Mouse (Mus musculus) right cerebral cortex, postnatal 10 days (tissue): ENCODE measurements around the gene Tnfrsf11a.
"Not testable (repeated sequence)": the region's sequence is repeated elsewhere in the genome, so short reads cannot be mapped to it uniquely, and the experiment has no call there.

Source experiments
- DNase-seq, 2 experiments: peaks; one replicate each; pipeline ENCODE4 v3.0.0; 2021; ENCODE audit warnings: low spot score in 2 of 2

The Tnfrsf11a gene

DNA sequence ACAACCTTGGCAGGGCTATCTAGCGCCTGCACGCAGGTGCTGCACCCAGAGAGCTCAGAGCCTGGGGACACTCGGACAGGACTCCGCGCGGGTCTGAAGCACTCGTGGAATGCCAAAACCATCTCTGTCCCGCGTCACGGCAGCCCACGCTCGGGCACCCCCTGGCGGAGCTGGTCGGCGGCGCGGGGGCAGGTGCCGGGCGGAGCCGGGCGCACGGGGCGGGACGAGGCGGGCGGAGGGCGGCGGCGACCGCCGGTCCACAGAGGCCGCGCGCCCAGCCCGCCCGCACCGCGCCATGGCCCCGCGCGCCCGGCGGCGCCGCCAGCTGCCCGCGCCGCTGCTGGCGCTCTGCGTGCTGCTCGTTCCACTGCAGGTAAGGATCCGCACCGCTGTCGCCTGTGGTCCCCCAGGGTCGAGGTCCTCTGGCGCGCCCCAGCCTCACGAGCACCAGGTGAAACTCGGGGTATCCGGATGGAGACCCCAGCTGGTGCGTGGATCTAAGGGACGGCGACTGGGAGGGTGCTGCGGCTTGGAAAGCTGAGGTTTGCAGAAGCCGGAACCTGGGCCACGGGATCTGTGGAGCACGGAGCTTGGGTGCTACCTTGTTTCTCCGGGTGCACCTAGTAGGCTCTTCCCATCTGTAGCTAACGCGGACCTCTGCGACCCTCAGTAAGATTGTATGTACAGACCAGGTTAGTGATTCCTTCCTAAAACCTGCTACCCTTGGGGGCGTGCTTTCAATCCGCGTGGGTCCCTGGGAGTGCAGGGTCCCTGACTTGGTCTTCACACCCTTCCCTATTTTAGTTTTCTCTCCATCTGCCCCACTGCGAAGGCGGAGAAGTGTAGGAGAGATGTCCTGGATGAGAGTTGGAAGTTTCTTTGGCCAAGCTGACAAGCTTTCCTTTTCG is at the start of gene Tnfrsf11a:
Gene Tnfrsf11a (plus strand): TSS at position 262 of the 908 bp plus-strand sequence.
- DNase-seq, result peak; percentile 57 to 74

DNA sequence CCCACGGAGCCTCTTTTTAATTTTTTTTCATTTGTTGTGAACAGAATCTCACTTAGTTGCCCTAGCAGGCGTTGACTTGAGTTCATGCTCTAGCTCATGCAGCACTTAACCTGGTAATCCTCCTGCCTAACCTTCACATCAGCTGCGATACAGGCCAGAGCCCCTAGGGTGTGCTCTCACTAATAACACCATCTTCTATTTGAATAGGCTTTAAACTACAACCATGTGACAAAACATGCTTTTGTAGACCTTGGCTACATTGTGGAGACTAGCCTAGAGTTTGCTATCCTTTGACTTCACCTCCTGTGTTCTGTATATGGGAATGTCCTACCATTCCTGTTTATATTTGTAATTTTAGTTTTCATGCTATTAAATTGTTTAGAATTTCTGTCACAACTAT is 45.2 kb upstream of the Tnfrsf11a start:
- DNase-seq, result no peak

DNA sequence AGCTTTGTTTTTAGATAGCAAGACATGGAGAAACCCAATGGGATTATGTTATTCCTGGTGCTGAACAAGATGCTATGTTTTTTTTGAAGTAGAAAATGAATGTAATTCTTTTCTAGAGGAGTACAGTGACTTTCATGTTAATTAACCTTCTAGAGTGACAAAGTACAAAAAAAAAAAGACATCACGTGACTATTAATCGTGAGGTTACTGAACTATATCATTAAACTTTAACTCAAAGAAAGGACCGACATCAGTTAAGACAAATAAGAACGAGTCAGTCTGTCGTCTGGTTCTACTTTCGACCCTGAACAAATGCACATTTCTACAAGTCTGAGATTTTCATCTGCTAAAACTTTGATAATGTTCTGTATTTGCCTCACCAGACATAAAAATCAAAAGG is 42.2 kb upstream of the Tnfrsf11a start:
- no peak for DNase-seq

DNA sequence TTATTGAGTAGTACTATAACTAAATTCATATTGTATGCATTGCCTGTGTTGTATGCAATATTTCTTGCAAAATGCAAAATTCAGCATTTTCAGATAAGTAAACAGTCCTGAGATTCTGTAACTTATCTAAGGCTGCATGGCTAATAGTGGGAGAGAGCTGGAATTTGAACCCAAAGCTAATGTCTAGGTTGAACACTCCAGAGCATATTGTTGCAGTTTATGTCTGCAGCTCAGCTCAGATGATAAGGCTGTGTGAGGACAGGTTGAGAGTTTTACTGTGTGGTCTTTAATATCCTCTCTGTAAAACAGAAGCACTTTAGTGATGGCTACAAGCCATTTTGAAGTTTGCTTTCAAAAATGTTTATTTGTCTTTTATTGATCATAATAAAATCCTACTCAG is 41.0 kb upstream of the Tnfrsf11a start:
- DNase-seq, result no peak

DNA sequence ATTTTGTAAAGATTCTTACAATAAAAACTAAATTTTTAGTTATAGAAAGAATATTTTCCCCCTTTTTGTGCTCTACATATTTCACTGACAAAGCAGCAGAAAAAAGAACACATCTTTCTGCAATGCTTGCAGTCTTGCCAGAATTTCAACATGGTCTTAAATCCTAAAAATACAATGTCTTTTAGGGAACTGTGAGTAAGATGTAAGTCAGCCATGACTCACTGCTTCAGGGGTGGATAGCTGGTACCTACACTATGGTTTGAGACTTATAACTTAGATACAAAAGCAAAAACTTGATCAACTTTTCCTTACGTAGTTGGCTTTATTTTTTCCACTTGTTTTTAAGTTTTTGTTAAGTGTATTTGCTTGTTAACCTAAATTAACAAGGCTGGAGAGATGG is 38.0 kb upstream of the Tnfrsf11a start:
- no peak for DNase-seq

DNA sequence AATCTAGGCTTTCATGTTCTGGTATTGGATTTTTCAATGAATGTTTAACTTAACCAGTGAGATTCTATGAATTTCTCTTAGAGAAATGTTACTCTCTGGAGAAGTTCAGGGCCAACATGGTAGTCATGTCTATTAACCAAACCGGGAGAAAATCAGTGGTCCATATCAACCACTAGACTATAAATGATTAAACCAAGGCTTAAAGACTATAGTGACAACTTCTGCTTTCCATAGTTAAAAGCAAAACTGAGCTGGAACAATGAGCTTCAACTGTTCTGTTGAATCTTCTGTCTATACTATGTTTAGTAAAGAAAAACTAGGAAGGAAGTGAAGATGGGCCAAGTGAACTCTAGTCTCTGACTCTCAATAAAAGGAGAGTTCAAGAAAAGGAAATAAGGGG is 34.1 kb upstream of the Tnfrsf11a start:
- no peak for DNase-seq

DNA sequence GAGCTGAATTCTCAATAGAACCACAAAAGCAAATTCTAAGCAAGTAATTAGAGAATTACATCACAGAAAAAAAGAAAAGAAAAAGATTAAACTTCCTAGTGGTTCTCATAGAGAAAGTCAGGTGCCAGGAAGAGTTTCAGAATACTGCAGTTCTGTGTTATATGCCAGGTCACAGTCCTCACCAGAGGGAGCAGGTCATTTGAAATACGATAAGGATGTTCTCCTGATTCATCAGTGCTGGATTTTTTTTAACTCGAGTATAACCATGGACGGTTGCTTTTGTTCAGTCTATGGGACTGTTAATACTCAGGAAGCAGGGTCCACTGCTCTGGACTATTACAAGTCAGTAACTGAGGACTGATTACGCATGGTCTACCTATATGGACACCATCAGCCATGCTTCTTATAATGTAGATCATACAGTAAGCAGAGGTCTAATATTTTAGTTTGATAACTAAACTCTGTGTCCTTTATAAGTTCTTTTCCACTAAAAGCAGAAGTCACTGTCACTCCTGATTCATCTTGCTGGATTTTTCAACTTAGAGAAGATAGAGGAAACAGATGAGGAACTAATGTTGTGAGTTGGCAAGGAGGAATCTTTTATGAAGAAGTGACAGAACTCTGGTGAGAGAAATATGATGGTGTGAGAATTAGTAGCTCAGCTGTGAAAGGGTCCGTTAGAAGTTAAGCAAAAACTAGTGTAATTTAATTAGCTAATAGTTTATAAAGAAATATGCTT is 33.5 kb upstream of the Tnfrsf11a start:
- DNase-seq, result no peak

DNA sequence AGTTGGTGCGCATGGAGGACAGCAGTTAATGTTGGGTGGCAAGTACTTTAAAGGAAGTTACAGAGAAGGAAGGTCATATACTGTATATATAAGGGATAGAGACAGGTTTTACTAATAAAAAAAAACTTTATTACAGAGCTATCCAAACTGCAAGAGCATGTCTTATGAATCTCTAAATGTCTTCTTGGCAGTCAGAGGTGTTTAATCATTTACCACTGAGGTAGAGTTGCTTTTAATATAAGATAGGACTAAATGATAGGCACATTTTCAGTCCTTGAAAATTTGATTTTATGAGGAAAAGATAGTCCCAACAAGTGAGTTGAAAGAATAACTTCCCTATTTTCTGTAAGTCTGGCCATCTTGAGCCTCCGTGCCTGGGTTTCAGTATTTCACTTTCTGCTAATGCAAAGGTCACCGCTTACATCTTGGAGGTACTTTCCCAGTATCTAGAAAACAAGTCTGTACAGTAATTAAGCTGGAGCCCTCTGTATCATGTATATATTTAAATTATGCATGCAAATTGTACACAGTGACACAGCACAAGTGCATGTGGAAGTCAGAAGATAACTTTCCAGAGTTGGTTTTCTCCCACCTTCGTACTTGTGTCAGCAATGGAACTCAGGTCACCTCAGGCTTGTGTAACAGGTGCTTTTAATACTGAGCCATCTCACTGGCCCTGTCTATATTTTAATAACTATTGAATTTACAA is 32.3 kb upstream of the Tnfrsf11a start:
- DNase-seq, result no peak

DNA sequence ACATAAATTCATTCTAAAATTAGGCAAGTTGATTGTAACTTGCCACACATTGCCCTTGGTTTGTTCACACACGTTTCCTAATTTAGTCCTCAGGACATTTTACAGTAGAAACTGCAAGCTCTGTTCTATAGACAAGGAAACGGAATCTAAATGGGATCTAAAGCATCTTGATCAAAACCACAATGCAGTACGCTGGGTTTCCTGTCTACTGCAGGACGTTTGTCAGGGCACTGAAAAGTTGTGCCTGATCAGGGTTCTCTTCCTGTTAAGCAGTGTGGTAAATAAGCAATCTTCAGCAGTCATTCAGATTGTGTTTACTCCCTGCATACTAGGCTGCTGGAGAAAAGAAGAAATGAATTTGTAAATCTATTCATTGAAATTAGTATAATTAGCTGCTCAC is 28.3 kb upstream of the Tnfrsf11a start:
- DNase-seq, result no peak

DNA sequence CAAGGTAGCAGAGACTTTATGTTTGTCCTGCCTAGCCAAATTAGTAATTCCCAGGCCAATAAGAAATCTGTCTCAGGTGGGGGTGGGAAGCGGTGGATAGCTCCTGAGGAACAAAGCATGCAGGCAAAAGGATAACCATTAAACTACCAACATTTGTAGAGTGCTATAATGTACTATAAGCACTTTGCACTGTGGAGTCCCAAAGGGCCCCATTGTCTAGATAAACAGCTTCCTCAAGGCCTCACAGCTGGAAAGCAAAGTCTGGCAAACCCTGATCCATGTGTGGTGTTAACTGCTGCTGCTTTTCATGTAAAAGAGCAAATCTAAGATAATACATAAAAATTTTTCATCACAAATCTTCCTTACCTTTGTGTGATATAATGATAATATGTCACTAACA is 27.6 kb upstream of the Tnfrsf11a start:
- no peak for DNase-seq

DNA sequence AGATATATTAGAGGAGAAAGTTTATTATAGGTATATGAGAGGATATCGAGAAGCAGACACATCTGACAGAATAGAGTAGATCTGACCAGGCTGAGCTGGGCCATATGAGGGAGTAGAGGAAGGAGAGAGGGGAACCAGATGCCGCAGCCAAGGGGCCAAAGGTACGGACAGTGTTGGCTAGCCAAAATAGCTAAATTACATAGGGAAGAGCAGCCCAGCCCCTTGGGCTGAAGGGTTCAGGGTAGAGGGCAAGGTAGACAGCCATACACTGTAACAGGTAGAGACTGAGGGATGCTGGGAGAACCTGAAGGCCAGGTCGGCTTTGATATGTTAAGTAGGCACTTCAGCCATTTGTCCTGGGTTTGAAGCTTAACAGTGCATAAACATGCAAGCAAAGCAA is 21.7 kb upstream of the Tnfrsf11a start:
- DNase-seq, result no peak

DNA sequence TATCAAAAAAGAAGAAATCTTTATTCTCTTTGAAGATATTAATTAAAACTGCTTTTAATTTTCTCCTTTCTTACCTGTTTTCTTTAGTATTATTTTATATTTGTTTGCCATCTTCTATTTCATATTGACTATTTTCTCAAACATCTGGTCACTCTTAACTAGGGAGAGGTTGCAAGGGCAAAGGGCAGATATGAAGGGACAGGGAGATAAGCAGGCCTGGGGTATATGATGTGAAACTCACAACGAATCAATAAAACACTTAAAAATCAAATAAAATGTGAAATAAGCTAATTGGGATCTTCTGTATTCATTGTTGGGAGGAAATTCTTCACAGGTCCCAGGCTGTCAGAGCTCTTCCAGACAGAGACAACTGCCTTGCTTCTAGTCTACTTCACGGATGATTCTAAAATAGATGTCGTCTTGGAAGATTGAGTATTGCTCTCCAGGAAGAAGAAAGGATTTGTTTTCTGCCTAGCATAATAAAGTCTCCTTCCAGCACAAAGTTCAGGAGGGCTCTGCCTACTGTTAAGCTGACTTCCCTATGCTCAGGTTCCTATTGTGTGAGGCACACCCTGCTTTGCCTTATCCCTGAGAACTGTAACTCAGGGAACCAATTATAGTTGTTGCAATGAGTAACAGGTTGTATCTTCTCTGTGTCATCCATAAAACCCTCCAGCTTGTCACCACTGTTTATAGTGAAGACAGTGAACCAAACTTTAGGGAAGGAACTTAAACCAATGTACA is 20.9 kb upstream of the Tnfrsf11a start:
- no peak for DNase-seq

DNA sequence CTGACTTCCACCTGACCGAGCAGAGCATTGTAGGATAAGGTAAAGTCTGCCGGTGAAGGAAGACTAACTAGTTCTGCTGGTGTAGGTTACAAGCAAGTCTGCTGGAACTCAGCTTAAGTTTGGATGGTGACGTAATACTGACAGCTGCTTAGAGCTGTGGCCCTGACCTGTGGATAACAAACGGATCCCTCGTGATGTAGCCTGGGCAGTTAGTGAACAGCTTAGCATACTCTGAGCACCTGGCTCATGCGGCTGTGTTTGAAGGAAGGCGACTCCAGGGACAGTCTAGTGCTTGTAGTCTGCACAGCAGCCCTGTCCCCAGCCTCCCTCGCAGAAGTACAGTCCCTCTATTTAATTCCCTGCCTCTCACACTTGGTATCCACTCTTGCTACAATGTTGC is 14.9 kb upstream of the Tnfrsf11a start:
- no peak for DNase-seq

DNA sequence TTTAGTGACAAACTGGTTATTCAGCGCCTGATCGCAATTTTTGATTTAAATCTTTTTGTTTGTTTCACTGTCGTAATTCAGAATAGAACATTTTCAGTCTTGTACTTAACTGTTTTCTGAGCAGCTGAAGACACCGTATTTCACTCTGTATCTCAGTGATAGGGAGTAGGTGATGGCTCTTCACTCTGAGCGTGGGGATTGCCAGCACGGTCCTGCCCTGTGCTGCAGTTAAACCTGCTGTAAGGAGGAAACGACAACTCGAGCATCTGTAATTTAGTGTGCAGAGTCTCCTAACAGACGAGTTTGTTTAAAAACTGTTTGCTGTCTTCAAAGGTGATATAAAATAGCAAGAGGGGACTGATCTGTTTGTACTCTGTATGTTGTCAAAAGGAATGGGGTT is 14.4 kb upstream of the Tnfrsf11a start:
- not testable (repeated sequence) for DNase-seq

DNA sequence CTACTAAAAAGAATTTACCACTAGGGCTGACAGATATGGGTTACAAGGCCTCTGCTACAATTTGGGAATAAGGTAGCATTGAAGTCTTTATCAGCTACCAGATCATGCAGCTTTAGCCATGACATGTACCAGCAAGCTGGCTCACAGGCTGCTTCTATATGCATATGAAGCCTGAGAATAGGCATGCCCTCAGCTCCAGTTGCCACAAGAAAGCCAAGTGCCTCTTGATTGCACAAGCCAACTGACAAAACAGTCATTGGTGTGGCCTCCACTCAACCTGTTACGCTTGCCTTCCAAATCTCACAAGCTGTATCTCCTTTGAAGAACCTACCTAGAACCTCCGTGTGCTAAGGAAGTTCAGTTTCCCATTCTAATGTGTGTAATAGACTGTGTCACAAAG is 12.1 kb upstream of the Tnfrsf11a start:
- no peak for DNase-seq

DNA sequence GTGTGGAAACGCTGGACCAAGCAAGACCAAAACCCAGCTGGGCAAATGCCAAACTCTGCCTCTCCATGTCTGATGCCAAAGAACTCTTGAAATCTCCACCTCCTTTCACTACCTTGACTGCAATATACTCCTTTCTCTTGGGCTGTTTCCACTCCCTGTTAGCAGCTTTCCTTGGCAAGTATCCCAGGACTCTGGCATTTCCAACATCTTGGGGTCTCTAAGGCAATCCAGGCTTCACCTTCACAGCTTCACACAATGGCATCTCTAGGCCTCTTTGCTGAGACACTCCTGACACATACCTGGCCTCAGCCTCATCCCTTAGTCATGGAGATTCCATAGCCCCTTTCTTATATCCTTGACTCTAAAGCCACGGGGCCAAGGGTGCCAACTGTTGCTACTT is 9.8 kb upstream of the Tnfrsf11a start:
- DNase-seq, result no peak

DNA sequence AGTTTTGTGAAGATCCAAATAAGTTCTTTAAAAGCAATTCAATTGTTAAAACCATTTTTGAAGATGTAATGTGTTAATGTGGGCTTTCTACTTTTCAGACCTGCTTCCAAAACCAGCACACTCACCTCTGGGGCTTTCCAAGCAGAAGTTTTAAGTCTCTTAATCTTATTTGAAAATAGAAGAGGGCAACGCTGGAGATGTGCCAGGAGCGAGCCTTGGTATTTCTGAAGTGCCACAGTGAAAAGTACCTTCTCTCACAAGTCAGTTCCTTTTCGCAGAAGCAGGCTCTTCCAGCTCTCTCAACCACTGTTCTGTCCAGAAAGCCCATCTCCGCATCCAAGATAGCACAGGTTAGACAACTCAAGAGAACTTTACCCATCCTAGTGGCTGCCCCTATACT is 4.1 kb upstream of the Tnfrsf11a start:
- DNase-seq, result no peak

DNA sequence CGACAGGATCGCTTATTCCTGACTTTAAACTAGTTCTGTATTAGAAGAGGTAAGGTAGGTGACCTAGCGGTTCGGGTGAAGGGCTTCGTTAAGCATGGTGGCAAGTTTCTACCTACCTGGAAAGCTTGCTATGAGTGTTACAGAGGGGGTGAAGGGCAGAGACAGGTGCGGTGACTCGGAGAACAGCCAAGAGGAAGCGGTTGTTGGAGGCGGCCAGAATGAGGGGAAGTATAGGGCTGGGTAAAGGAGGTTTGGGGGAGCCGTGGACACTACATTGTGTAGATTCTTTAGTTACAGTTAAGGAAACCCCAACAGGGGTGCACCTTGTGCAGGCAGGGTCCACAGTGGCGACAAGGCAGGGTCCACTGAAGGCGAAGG is 450 bp upstream of the Tnfrsf11a start:
- no peak for DNase-seq

DNA sequence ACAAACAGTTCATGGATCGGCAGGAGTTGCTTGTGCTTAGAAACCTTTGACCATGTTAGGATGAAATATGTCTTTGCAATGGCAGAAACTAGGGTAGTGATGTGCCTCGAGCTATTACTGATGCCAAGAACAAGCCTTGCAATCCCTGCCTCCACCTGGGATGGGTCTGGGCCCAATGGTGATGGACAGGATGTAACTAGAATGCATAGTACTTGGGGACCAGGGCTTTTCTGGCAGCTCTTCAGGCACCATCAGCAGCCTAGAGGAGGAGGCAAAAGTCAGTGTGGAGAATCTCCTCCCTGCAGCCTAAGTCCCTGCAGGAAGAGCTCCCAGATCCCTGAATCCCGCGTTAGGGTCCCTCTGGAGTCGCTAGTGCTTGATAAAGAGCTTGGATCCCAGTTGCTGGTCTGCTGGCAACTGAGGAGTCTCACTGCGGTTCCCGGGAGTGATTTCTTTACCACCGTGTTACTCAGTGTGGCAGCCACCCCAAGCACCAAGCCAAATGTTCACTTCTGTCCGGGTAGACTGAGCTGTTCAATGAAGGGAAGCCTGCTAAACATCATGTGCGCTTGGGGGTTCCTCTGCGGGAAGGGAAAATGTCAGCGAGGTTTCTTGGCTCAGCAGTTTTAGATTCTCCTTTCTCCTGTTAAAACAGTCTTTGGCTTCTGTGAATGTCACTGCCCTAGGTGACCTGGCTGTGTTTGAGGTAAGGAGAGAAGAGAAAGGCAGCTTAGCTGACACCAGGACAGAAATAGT is 1.1 kb downstream of the Tnfrsf11a start:
- no peak for DNase-seq

DNA sequence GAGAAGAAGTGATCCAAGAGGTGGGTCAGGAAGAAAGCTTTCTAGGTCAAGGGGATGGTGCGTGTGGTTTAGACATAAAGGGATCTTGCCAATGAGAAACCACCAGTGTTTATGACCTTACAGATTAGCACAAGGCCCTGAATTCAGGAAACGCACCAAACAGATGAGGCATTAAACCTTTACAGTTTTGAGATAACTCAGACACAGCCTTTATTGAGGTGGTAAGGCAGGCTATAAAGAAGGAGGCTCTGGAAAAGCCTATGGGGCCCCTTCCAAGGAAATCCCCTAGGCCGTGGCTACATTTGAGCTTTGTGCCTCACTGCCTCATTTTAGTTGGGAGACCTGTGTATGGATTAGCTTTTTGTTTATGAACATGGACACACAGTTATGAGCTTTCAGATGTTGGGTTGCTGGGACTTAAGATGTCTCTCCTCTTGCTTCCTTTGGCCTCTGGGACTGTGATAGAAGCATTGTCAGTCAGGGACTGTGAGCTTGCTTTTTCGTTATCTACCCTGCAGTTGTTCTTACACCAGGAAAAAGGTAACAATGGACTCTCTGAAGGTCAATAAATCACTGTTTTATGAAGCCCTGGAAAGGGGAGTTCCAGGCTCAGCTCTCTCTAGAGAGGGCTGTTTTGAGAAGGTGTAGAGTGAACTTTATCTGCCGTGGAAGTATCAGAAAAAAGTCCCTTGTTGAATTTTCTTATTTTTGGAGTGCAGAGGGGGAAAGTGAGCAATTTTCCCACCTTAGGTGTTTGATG is 3.9 kb downstream of the Tnfrsf11a start:
- no peak for DNase-seq
